Mouse (Mus musculus) fibroblast of lung, adult 2 months (primary cell): ENCODE data around the gene Ankrd66.

Experiments used
- DNase-seq: peaks from one replicate; pipeline ENCODE4 v3.0.0-alpha.2; 2011; ENCODE audit warnings: low read depth

Ankrd66 gene

GRCm38 (mm10) chr17:43543539-43543938 is at the start of gene Ankrd66:
TSS of gene Ankrd66 (minus strand) at chr17:43543639.
- no peak for DNase-seq

- DNase-seq, result no peak
Measured at GRCm38 (mm10) chr17:43592296-43593291, 49.2 kb upstream of the Ankrd66 start.

DNA sequence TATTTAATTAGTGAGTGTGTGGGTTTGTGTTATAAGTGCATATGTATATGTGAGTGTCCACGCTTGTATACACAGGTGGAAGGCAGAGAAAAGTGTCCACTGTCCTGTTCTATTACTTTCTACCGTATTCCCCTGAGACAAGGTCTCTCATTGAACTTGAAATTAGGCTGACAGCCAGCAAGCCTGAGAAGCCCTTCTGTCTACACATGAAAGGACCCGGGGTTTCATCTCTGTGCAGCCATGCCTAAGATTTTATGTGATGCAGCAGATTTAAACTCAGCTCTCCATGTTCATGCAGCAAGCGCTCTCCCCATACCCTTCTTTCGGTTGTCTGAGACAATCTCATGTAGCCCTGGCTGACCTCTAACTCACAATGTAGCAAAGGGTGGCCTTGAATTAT is 47.1 kb upstream of the Ankrd66 start:
- no peak for DNase-seq

DNA sequence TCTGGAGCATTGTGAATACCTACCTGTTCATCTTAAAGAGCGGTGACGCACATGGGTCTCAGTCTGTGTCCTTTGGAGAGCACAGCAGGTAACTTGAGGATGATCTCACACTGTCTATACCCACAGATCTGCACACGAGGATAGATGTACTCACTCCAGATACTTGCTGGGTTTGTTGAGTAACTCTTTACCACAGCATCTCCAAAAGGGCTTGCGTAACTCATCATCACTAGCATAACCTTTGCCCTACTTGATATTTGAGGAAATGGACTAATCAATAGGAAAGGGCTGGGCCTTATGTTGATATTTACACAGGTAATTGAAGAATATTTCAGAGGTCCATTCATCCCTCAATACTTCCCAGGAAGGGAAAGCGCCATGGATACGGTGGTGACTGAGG is 46.3 kb upstream of the Ankrd66 start:
- DNase-seq, result no peak

DNA sequence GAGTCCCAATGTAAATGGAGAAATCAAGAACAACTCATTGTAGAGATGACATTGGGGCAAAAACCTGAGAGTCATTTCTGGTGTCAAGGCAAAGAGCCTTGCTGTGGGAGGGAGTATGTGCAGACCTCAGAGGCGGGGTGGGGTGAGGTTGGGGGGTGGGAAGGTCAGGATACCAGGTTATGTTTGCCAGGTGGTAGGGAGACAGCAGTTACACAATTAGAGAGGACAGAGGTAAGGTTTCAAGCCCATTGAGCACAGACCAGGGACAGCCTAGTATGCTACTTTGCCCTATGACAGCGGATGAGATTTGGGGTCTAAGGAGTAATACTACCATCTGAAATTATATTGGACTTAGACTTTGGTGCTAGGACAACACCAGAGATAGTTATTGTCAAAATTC is 43.8 kb upstream of the Ankrd66 start:
- DNase-seq, result no peak

DNA sequence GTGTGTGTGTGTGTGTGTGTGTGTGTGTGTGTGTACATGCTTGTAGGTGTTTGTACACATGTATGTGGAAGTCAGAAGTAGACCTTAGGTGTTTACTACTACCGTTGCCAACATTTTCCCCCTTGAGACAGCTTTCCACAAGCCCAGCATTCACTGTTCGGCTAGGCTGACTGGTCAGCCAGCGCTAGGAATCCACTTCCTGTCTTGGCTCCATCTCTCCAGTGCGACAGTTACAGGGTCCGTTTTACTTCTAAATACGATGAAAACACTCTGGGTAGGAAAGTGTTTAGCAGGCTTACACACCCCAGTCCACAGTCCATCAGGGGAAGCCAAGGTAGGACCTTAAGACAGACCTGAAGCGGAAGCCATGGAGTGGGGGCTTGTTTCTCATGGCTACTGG is 41.3 kb upstream of the Ankrd66 start:
- no peak for DNase-seq

DNA sequence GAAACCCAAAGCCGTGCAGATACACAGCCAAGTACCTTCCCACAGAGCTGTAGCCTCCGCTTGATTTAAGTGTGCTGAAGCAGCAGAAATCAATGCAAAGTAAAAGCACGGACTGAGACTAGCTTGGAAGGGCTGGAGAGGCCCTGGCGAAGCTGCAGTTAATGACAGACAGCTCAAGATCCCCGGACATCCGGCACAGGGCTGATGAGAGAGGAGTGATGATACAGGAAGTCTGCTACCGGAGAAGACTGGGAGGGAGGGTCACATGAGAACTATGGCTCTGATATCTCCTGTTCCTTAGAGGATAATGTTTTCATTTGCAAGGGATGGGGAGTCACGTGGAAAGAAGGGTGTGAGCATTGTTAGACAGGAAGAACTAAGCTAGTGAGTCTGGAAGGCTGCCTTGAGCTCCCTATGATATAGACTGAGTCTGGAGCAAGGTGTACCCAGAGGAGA is 37.6 kb upstream of the Ankrd66 start:
- DNase-seq, result no peak

DNA sequence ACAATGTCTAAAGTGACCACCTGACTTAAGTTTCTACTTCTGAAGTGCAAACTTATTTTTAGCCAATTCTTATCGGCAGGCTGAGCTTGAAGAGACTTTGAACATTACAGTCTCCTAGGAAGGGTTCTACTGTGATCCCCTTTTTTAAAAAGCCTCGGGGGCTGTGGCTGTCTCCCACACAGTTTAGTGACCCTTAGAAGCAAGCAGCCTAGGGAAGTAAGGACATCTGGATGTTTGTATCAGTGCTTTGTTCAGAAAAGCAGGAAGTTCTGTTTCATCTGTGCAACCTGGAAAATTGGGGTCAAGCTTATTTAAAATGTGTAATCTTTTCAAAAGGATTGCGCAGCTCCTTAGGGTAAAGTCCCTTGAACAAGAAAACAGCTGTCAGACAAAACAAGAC is 37.0 kb upstream of the Ankrd66 start:
- no peak for DNase-seq

GRCm38 (mm10) chr17:43573624-43574073 is 30.2 kb upstream of the Ankrd66 start:
- no peak for DNase-seq

GRCm38 (mm10) chr17:43569287-43569686 is 25.8 kb upstream of the Ankrd66 start:
- DNase-seq, result no peak

GRCm38 (mm10) chr17:43567992-43568888 is 24.8 kb upstream of the Ankrd66 start, which contains the start of gene Pla2g7:
TSS of gene Pla2g7 (plus strand) at chr17:43568098.
- no peak for DNase-seq

DNA sequence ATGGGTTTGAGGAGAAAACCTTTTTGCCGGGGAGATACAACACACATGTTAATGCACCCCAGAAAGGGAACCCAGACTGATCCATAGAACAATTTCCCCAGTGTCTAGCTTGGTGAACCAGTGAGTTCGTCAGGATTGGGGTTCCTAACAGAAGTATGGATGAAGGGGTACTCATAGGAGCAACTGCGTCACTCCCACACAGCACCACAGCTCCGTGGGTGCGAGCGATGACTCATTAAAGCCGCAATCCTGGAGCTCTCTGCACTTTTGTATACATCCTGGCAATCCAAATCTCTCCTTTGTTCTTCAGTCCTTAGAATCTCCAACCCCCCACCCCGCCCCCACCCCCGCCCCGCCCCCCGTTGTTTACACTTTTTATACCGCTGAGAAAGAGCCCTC is 24.2 kb upstream of the Ankrd66 start:
- DNase-seq, result no peak

GRCm38 (mm10) chr17:43563192-43563987 is 20.0 kb upstream of the Ankrd66 start:
- DNase-seq, result no peak

GRCm38 (mm10) chr17:43558678-43559077 is 15.2 kb upstream of the Ankrd66 start:
- DNase-seq, result no peak

GRCm38 (mm10) chr17:43557541-43558090 is 14.2 kb upstream of the Ankrd66 start:
- no peak for DNase-seq

GRCm38 (mm10) chr17:43557104-43557503 is 13.7 kb upstream of the Ankrd66 start:
- no peak for DNase-seq

GRCm38 (mm10) chr17:43554516-43555403 is 11.3 kb upstream of the Ankrd66 start:
- DNase-seq, result no peak

DNA sequence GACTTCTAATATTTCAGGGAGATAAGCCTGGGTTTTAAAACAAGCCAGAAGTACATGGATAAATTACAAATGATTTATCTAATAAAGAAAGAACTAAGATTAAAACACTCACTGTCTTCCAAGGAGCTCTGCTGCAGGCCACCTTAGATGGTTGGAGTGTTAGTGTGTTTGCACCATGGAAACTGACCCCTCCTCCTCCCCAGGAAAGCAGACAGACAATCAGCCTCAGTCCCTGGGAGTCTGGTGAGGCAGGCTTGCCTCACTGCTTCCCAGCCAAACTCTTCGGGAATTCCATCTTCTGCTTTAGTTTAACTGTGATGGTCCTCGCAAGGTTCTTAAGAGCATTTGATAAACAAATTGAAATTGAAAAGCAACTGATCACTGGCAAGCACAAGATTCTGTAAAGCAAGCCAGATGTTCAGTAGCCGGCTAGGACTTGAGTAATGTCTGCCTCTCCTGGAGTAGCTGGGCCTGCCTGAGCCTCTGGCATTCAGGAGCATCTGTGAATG is 7.7 kb upstream of the Ankrd66 start:
- DNase-seq, result no peak

- DNase-seq, result no peak
Measured at GRCm38 (mm10) chr17:43544040-43544439, 601 bp upstream of the Ankrd66 start.

DNA sequence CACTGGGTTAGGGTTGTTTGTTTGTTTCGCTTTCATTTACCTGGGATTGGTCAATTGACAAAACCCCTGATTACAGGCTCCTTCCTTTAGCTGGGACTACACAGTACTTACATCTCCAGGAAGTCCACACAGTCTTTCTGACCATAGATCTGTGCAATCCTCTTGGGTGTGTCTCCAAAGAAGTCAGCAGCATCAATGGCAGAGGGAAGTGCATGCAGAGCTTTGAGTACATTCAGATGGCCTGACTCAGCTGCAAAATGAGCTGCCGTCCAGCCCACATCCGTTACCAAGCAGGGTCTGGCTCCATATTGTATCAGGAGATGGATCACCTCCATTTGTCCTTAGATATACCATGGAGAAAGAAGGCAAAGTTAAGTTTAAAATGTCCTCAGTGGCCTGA is 4.7 kb downstream of the Ankrd66 start:
- no peak for DNase-seq
